Comparison of ENCODE assay signal across 11 mouse cellular contexts in genomic region chr11:33872716-33873048, GRCm38 (mm10).
DNase-seq lines count a peak whose midpoint lies in the region; ATAC-seq and TF ChIP-seq lines count a peak whose summit lies in the region.
"Had no signal": no experiment of that assay in that cellular context is flagged by ENCODE, and none has a peak within 500 bp of the region (broad histone marks: within the 10 kb centered on the region; RNA-seq: fewer than 3 reads in every experiment).

No protein-coding gene starts in this region.

- ATAC-seq in hindbrain, embryonic 13.5 days (ENCODE audit: low FRiP score): no peak
- no peak for ATAC-seq in neural tube, embryonic 13.5 days (ENCODE audit: low read depth)
- no peak for ATAC-seq in stomach, postnatal 0 days (ENCODE audit: low FRiP score, low TSS enrichment)
- ATAC-seq: activated CD4-positive, CD25-positive, alpha-beta regulatory T cell, adult 4 months; midbrain, embryonic 13.5 days had no signal

- 0 out of 2 replicates have a peak, but pooled peaks cover 6% of the 10 kb centered on the region for H3K9me3 ChIP-seq in hindbrain, embryonic 10.5 days
- H3K9me3 ChIP-seq in hindbrain, embryonic 13.5 days: no peaks in the 10 kb centered on the region
- H3K9me3 ChIP-seq in neural tube, embryonic 13.5 days: 0 out of 2 replicates have a peak, but pooled peaks cover 4% of the 10 kb centered on the region
- no peaks in the 10 kb centered on the region for H3K9me3 ChIP-seq in stomach, postnatal 0 days (ENCODE audit: control insufficient read depth, low read length)
- H3K9me3 ChIP-seq: midbrain, embryonic 13.5 days had no signal

- DNase-seq in adrenal gland, adult 2 months: peak; percentile 10
- DNase-seq in adrenal gland, adult 8-10 months: no peak
- no peak for DNase-seq in hindbrain, embryonic 10.5 days (ENCODE audit: low spot score)
- no peak for DNase-seq in neural tube, embryonic 10.5 days (ENCODE audit: extremely low spot score, low spot score)
- DNase-seq in stomach, postnatal 0 days (ENCODE audit: low spot score): peak; percentile 21
- DNase-seq in adrenal gland, postnatal 25 days: no peak

- no peaks in the 10 kb centered on the region for H3K36me3 ChIP-seq in hindbrain, embryonic 10.5 days
- H3K36me3 ChIP-seq in hindbrain, embryonic 13.5 days: no peaks in the 10 kb centered on the region
- no peaks in the 10 kb centered on the region for H3K36me3 ChIP-seq in neural tube, embryonic 13.5 days
- no peaks in the 10 kb centered on the region for H3K36me3 ChIP-seq in stomach, postnatal 0 days (ENCODE audit: control insufficient read depth, insufficient read depth, low read length)
- H3K36me3 ChIP-seq: midbrain, embryonic 13.5 days had no signal

- TF ChIP-seq CTCF in stomach, postnatal 0 days (IDR thresholded peaks at IDR 0.05; ENCODE audit: low read depth): no peak

- peak overlapping the region; percentile 40; the same call in 1 of the 2 replicates for H3K27ac ChIP-seq in hindbrain, embryonic 10.5 days
- H3K27ac ChIP-seq in hindbrain, embryonic 13.5 days: no peak overlapping the region
- H3K27ac ChIP-seq in neural tube, embryonic 13.5 days (replicated peaks): peak overlapping the region; percentile 7; the same call in 1 of the 2 replicates
- H3K27ac ChIP-seq in stomach, postnatal 0 days (replicated peaks): peak overlapping the region; percentile 58
- H3K27ac ChIP-seq: midbrain, embryonic 13.5 days had no signal

- H3K27me3 ChIP-seq in hindbrain, embryonic 10.5 days (ENCODE audit: insufficient read depth, poor library complexity, severe bottlenecking): no peaks in the 10 kb centered on the region
- no peaks in the 10 kb centered on the region for H3K27me3 ChIP-seq in hindbrain, embryonic 13.5 days
- H3K27me3 ChIP-seq in neural tube, embryonic 13.5 days: no peaks in the 10 kb centered on the region
- H3K27me3 ChIP-seq in stomach, postnatal 0 days (ENCODE audit: control insufficient read depth, insufficient read depth, low read length): no peaks in the 10 kb centered on the region
- H3K27me3 ChIP-seq: midbrain, embryonic 13.5 days had no signal

- H3K4me1 ChIP-seq in hindbrain, embryonic 10.5 days (replicated peaks): peaks cover 25% of the 10 kb centered on the region
- peaks cover 24% of the 10 kb centered on the region for H3K4me1 ChIP-seq in hindbrain, embryonic 13.5 days (replicated peaks)
- peaks cover 20% of the 10 kb centered on the region for H3K4me1 ChIP-seq in neural tube, embryonic 13.5 days (replicated peaks)
- peaks cover 8% of the 10 kb centered on the region for H3K4me1 ChIP-seq in stomach, postnatal 0 days (replicated peaks; ENCODE audit: control insufficient read depth, insufficient read depth)

- no peak for TF ChIP-seq EP300 in stomach, postnatal 0 days (optimal IDR thresholded peaks at IDR 0.05)

- no peak overlapping the region for H3K4me3 ChIP-seq in hindbrain, embryonic 10.5 days
- H3K4me3 ChIP-seq in hindbrain, embryonic 13.5 days: no peak overlapping the region
- H3K4me3 ChIP-seq in neural tube, embryonic 13.5 days: no peak overlapping the region
- H3K4me3 ChIP-seq in stomach, postnatal 0 days (ENCODE audit: low read depth, low read length): no peak overlapping the region
- H3K4me3 ChIP-seq: erythroblast, embryonic 14.5 days; midbrain, embryonic 13.5 days had no signal

- H3K4me2 ChIP-seq in hindbrain, embryonic 13.5 days: no peak overlapping the region
- no peak overlapping the region for H3K4me2 ChIP-seq in neural tube, embryonic 13.5 days
- no peak overlapping the region for H3K4me2 ChIP-seq in stomach, postnatal 0 days (replicated peaks; ENCODE audit: low read depth)
- H3K4me2 ChIP-seq: midbrain, embryonic 13.5 days had no signal

- 81% methylated on average over 2 of the region's 2 CpGs for WGBS in hindbrain, embryonic 10.5 days
- WGBS in hindbrain, embryonic 13.5 days: 63% methylated on average over 2 of the region's 2 CpGs
- 60% methylated on average over 2 of the region's 2 CpGs for WGBS in neural tube, embryonic 13.5 days
- WGBS in stomach, postnatal 0 days: 38% methylated on average over 2 of the region's 2 CpGs

- H3K9ac ChIP-seq in hindbrain, embryonic 13.5 days: no peak overlapping the region
- no peak overlapping the region for H3K9ac ChIP-seq in neural tube, embryonic 13.5 days
- no peak overlapping the region for H3K9ac ChIP-seq in stomach, postnatal 0 days (ENCODE audit: low read length)
- H3K9ac ChIP-seq: midbrain, embryonic 13.5 days had no signal

Comparison
In these comparisons a context has a peak if more than half of its experiments do, and no peak if none do; other contexts are left out.
1. DNase-seq: peak in adrenal gland, adult 2 months (single experiment) and stomach, postnatal 0 days (single experiment); none in adrenal gland, adult 8-10 months (single experiment), hindbrain, embryonic 10.5 days (single experiment), neural tube, embryonic 10.5 days (single experiment) and adrenal gland, postnatal 25 days (single experiment).